Mouse (Mus musculus): ENCODE results near the gene Furin.

- TF ChIP-seq CTCF (IDR thresholded peaks at IDR 0.05; ENCODE audit: low read depth, low read length) = 0 out of 2 replicates have a peak, but pooled peaks have one; percentile 6
- TF ChIP-seq POLR2A (IDR thresholded peaks at IDR 0.05; ENCODE audit: borderline replicate concordance, low read depth, low read length) = no peak
These were observed 17.3 kb downstream of the Furin start, which contains the start of gene Fes for GRCm38 (mm10) chr7:80387633-80388543.

All from bone marrow macrophage, adult 2 months (primary cell).